Mouse (Mus musculus): ENCODE data around the gene Ppme1.

DNA sequence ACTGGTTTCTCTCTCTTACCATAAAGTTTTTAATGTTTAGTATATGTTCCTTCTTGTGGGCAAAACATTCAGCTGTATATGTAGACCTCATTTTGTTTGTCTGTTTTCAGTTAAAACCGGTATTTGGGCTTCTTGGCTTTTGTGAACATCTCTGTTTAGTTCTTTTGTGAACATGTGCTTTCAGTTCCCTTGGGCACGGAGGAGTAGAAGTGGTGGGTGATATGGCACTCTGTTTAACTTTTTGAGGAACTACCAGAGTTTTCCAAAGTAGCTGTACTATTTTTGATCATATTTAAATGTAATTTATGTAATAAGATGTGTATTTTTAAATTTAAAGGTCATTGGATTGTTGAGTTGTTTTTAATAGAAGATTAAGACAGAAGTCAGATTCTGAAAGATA, 11.1 kb upstream of the Ppme1 start:
- TF ChIP-seq EP300 (IDR thresholded peaks at IDR 0.05): no peak
- TF ChIP-seq CTCF (IDR thresholded peaks at IDR 0.05): no peak
